Mouse (Mus musculus) erythroblast, embryonic 14.5 days (primary cell): ENCODE measurements around the gene Nle1. TPM values are rescaled to one million over a fixed set of nuclear protein-coding genes. Genes with fewer than 3 reads are reported as not detected.
"Not testable (repeated sequence)": the region's sequence is repeated elsewhere in the genome, so short reads cannot be mapped to it uniquely, and the experiment has no call there.

Experiments
- H3K27me3 ChIP-seq: 2 replicates; pipeline ENCODE4 v1.6.1; 2012; ENCODE audit warnings: inconsistent platforms; ENCODE audit not compliant: control insufficient read depth
- H3K36me3 ChIP-seq: 2 replicates; pipeline ENCODE4 v1.6.1; 2012; ENCODE audit warnings: mild to moderate bottlenecking, inconsistent platforms; ENCODE audit not compliant: control insufficient read depth
- H3K4me1 ChIP-seq: 2 replicates; pipeline ENCODE4 v1.6.1; 2012; ENCODE audit warnings: inconsistent platforms; ENCODE audit not compliant: control insufficient read depth
- H3K4me3 ChIP-seq: replicated peaks from 2 replicates; pipeline ENCODE3; 2012; ENCODE audit warnings: moderate library complexity, mild to moderate bottlenecking, inconsistent platforms
- H3K9me3 ChIP-seq: 2 replicates; pipeline ENCODE4 v1.6.1; 2012; ENCODE audit warnings: low read length, inconsistent platforms, mixed read lengths; ENCODE audit not compliant: control insufficient read depth
- GATA1 ChIP-seq: IDR thresholded peaks from 2 replicates; pipeline ENCODE4 v1.6.1; 2012; ENCODE audit warnings: low read length, inconsistent platforms, mixed read lengths
- TAL1 ChIP-seq: IDR thresholded peaks from 3 replicates; pipeline ENCODE4 v1.6.1; 2012; ENCODE audit warnings: low read length, inconsistent platforms, mixed read lengths
- polyA plus RNA-seq: library from polyadenylated mRNA; stranded (reverse); fragments of >175 nt; gene quantifications from 2 replicates; pipeline ENCODE4 v1.2.3, GENCODE M21; 2012

Gene Nle1
- polyA plus RNA-seq, 1 experiment: 1.0 TPM

DNA sequence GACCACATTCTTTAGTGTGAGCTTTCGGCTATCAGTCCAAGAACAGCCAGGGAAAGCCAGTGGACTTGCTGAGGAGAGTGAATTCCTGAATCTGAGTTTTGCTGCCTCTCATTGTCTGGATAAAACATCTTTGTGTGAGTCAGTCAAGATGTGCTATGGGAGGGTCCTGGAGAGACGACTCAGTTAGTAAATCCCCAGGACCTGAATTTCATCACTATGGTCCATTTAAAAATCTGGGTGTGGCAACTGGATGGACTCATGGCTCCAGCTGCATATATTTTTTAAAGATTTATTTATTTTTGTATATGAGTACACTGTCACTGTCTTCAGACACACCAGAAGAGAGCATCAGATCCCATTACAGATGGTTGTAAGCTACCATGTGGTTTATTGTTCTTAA lies 37.4 kb upstream of the Nle1 start:
- TF ChIP-seq GATA1: no peak
- no peak for TF ChIP-seq TAL1
- Histone ChIP-seq H3K27me3 (peaks cover 25% of the 10 kb centered on the region), H3K4me1 (no peaks in the 10 kb centered on the region), H3K9me3 (no peaks in the 10 kb centered on the region), H3K4me3 (no peak overlapping the region), H3K36me3 (no peaks in the 10 kb centered on the region)

DNA sequence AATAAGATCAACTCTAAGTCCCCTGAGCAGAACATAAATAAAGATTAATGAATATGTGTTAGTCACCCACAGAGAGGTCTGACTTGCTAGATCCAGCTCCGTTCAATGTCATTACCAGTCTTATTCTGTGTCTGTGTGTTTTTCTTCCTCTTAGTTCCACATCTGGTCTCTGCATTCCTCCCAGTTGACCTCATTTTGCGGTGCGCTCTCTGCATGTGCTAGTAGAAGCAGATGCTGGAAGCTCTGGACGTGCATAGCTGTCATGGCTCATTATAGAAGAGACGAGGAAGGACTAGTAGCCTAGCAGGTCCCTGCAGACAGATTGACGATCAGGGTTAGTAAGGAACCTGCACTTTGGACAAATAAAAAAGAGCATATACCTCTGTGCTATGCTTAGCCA lies 35.1 kb upstream of the Nle1 start:
- Histone ChIP-seq H3K4me3 (no peak overlapping the region), H3K9me3 (no peaks in the 10 kb centered on the region), H3K36me3 (no peaks in the 10 kb centered on the region), H3K27me3 (peaks cover 11% of the 10 kb centered on the region), H3K4me1 (no peaks in the 10 kb centered on the region)
- no peak for TF ChIP-seq TAL1
- TF ChIP-seq GATA1: no peak

DNA sequence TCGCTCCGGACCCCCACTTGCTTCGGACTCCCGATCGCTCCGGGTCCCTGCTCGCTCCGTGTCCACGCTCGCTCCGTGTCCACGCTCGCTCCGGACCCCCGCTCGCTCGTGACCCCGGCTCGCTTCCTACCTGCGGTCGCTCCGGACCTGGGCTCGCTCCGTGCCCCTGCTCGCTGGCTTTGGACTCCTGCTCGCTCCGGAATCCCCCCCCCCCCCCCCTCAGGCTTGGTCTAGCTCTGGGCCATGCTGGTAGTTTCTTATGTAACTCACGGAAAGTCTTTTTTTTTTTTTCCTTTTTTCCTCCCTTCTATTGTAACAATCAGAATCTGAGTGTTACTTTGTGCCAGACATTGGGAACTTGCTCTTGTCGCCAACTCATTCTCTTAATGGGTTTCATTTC lies 25.0 kb upstream of the Nle1 start:
- Histone ChIP-seq H3K9me3 (no peaks in the 10 kb centered on the region), H3K4me3 (no peak overlapping the region), H3K4me1 (no peaks in the 10 kb centered on the region), H3K27me3 (peaks cover 92% of the 10 kb centered on the region), H3K36me3 (no peaks in the 10 kb centered on the region)
- no peak for TF ChIP-seq GATA1
- no peak for TF ChIP-seq TAL1

DNA sequence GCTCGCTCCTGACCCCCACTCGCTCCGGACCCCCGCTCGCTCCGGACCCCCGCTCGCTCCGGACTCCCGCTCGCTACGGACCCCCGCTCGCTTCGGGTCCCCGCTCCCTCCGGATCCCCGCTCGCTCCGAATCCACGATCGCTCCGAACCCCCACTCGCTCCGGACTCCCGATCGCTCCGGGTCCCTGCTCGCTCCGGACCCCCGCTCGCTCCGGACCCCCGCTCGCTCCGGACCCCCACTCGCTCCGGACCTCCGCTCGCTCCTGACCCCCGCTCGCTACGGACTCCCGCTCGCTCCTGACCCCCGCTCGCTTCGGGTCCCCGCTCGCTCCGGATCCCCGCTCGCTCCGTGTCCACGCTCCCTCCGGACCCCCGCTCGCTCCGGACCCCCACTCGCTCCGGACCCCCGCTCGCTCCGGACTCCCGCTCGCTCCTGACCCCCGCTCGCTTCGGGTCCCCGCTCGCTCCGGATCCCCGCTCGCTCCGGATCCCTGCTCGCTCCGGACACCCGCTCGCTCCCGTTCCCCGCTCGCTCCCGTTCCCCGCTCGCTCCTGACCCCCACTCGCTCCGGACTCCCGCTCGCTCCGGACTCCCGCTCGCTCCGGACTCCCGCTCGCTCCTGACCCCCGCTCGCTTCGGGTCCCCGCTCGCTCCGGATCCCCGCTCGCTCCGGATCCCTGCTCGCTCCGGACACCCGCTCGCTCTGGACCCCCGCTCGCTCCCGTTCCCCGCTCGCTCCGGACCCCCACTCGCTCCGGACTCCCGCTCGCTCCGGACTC lies 23.6 kb upstream of the Nle1 start:
- not testable (repeated sequence) for H3K36me3 ChIP-seq, H3K4me1 ChIP-seq, H3K9me3 ChIP-seq, H3K4me3 ChIP-seq
- H3K27me3 ChIP-seq: peaks cover 88% of the 10 kb centered on the region

DNA sequence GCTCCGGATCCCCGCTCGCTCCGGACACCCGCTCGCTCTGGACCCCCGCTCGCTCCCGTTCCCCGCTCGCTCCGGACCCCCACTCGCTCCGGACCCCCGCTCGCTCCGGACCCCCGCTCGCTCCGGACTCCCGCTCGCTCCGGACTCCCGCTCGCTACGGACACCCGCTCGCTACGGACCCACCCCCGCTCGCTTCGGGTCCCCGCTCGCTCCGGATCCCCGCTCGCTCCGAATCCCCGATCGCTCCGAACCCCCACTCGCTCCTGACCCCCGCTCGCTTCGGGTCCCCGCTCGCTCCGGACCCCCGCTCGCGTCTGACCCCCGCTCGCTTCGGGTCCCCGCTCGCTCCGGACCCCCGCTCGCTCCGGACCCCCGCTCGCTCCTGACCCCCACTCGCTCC lies 22.9 kb upstream of the Nle1 start:
- H3K9me3 ChIP-seq, H3K4me1 ChIP-seq, H3K4me3 ChIP-seq, H3K36me3 ChIP-seq: not testable (repeated sequence)
- peaks cover 84% of the 10 kb centered on the region for H3K27me3 ChIP-seq

DNA sequence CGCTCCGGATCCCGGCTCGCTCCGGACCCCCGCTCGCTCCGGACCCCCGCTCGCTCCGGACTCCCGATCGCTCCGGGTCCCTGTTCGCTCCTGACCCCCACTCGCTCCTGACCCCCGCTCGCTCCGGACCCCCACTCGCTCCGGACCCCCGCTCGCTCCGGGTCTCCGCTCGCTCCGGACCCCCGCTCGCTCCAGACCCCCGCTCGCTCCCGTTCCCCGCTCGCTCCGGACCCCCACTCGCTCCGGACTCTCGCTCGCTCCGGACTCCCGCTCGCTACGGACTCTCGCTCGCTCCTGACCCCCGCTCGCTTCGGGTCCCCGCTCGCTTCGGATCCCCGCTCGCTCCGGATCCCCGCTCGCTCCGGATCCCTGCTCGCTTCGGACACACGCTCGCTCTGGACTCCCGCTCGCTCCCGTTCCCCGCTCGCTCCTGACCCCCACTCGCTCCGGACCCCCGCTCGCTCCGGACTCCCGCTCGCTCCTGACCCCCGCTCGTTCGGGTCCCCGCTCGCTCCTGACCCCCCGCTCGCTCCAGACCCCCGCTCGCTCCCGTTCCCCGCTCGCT lies 22.3 kb upstream of the Nle1 start:
- not testable (repeated sequence) for H3K4me1 ChIP-seq, H3K4me3 ChIP-seq, H3K36me3 ChIP-seq, H3K9me3 ChIP-seq
- peaks cover 85% of the 10 kb centered on the region for H3K27me3 ChIP-seq

DNA sequence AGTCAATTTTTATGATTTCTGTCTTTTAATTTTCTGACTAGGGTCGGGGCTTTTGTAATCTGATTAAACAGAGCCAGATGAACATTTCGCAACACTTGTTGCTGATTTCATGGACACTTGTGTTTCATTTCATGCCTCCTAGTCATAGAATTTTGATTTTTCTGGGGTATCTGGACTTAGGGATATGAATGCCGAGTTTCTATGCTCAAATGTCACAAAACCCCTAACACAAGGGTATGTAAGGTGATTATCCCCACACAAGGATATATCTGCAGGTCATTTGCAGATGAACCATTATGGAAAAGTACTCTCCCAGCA lies 21.4 kb upstream of the Nle1 start:
- Histone ChIP-seq H3K27me3 (peaks cover 82% of the 10 kb centered on the region), H3K36me3 (no peaks in the 10 kb centered on the region), H3K4me1 (peaks cover 2% of the 10 kb centered on the region; the same call in 1 of the 2 replicates), H3K4me3 (no peak overlapping the region), H3K9me3 (no peaks in the 10 kb centered on the region)
- TF ChIP-seq GATA1 (no peak), TAL1 (no peak)

DNA sequence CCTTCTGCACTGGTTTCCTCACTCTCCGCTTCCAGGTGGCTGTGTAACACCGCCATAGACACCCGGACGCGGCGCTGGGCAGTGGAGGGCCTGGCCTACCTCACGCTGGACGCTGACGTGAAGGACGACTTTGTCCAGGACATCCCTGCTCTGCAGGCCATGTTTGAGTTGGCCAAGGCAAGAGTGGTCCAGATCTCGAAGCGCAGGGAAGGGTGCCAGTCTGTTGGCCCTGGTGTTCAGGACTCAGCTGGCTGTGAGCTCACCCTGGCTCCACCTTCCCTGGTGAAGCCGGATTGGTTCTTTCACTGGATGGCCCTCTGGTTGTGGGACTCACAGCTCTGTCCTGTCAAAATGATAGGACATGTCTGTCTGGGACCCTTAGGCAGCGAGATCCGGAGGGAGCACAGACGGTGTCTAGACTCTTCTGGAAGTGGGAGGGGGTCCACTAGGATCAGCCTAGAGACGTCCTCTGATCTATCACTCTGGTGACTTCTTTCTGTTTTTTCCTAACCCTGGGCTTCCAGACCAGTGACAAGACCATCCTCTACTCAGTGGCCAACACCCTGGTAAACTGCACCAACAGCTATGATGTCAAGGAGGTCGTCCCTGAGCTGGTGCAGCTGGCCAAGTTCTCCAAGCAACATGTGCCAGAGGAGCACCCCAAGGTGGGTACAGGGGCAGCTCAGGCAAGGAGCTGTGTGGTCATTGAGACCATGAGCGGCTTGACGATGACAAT lies 20.9 kb upstream of the Nle1 start:
- peaks cover 2% of the 10 kb centered on the region; the same call in 1 of the 2 replicates for H3K4me1 ChIP-seq
- H3K9me3 ChIP-seq: no peaks in the 10 kb centered on the region
- no peak overlapping the region for H3K4me3 ChIP-seq
- H3K27me3 ChIP-seq: peaks cover 76% of the 10 kb centered on the region
- TF ChIP-seq TAL1 (no peak), GATA1 (no peak)
- no peaks in the 10 kb centered on the region for H3K36me3 ChIP-seq

DNA sequence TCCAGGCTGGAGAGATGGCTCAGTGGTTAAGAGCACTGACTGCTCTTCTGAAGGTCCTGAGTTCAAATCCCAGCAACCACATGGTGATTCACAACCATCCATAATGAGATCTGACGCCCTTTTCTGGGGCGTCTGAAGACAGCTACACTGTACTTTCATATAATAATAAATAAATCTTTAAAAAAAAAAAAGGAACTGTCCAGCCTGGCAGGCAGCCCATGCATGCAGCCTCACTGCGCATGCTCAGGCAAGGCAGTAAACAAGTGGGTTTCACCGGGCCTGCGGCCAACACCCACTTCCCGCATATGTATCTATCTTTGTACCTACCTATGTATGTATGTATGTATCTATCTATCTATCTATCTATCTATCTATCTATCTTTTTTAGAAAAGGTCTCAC lies 15.7 kb upstream of the Nle1 start:
- H3K4me1 ChIP-seq, H3K4me3 ChIP-seq, H3K9me3 ChIP-seq, H3K36me3 ChIP-seq: not testable (repeated sequence)
- peaks cover 36% of the 10 kb centered on the region for H3K27me3 ChIP-seq

DNA sequence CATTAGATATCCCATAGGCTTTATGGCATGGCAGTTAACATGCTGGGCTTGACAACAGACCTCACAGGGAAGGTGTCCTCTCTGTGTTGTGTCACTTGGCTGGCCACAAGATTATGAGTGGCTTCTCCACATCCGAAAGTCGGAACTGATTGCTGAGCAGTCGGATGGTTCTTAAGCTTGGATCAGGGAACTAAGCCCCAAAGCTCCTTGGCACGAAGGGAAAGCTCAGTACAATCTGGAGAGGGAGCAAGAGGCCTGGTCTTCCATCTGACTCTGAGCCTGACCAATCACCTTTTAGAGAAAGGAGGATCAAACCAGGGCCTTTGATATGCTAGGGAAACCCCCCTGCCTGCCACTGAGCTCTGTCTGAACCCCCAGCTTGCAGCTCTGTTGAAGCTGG lies 13.5 kb upstream of the Nle1 start:
- TF ChIP-seq TAL1 (no peak), GATA1 (no peak)
- H3K9me3 ChIP-seq: no peaks in the 10 kb centered on the region
- H3K4me1 ChIP-seq: peaks cover 2% of the 10 kb centered on the region; the same call in 1 of the 2 replicates
- no peaks in the 10 kb centered on the region for H3K36me3 ChIP-seq
- no peak overlapping the region for H3K4me3 ChIP-seq
- peaks cover 35% of the 10 kb centered on the region for H3K27me3 ChIP-seq
